Mouse (Mus musculus) T-helper 17 cell (primary cell): ENCODE results near the gene Sel1l2.
"Not testable (repeated sequence)": the region's sequence is repeated elsewhere in the genome, so short reads cannot be mapped to it uniquely, and the experiment has no call there.

ENCODE experiments used
- in situ Hi-C, 2 experiments: fragments of 300-600 bp; cut with MboI, MseI; formaldehyde crosslinking; loops; 1 replicate in 1 of 2; 2 replicates in 1 of 2; pipeline ENCODE4 v1.15.1; 2025; ENCODE audit warnings: high pct_unique_total_duplicates in 2 of 2

Sel1l2 gene

GRCm38 (mm10) chr2:140215965-140216364, 173.5 kb downstream of the Sel1l2 start:
- in situ Hi-C loops, result loop anchor here in 1 of 2 experiments (10.0 kb wide), 1 partner anchor 1219 kb away; no protein-coding TSS in a partner anchor

GRCm38 (mm10) chr2:140215415-140215814, 174.1 kb downstream of the Sel1l2 start:
- in situ Hi-C loops, result loop anchor here in 1 of 2 experiments (10.0 kb wide), 1 partner anchor 1219 kb away; no protein-coding TSS in a partner anchor

- in situ Hi-C loops, result loop anchor here in 1 of 2 experiments (10.0 kb wide), 1 partner anchor 1220 kb away; no protein-coding TSS in a partner anchor
Observed at GRCm38 (mm10) chr2:140214519-140215027, 174.9 kb downstream of the Sel1l2 start.

- in situ Hi-C loops, result no loop called here
Observed at GRCm38 (mm10) chr2:140203756-140204155, 185.8 kb downstream of the Sel1l2 start.

- in situ Hi-C loops, result no loop called here
Observed at GRCm38 (mm10) chr2:140202573-140202972, 186.9 kb downstream of the Sel1l2 start.

- in situ Hi-C loops, result no loop called here
Observed at GRCm38 (mm10) chr2:140200713-140201112, 188.8 kb downstream of the Sel1l2 start.

- in situ Hi-C loops, result not testable (repeated sequence)
Observed at GRCm38 (mm10) chr2:140185685-140186210, 203.8 kb downstream of the Sel1l2 start.
